Mouse (Mus musculus) bone marrow macrophage, adult 2 months (primary cell): ENCODE data around the gene Prl7a1.

Source experiments
- CTCF ChIP-seq: IDR thresholded peaks from 2 replicates; pipeline ENCODE4 v1.5.1; 2012; ENCODE audit warnings: low read depth, mild to moderate bottlenecking, low read length, moderate library complexity
- POLR2A ChIP-seq: IDR thresholded peaks from 2 replicates; pipeline ENCODE4 v1.6.1; 2012; ENCODE audit warnings: mild to moderate bottlenecking, low read depth, low read length, borderline replicate concordance

- TF ChIP-seq CTCF (no peak), POLR2A (no peak)
These were observed 31.8 kb downstream of the Prl7a1 start, which contains the start of gene Prl7b1 for GRCm38 (mm10) chr13:27610482-27610881.
